Mouse (Mus musculus): ENCODE measurements around the gene Slc9a4. TPM values are rescaled to one million over a fixed set of nuclear protein-coding genes. Genes with fewer than 3 reads are reported as not detected.

Gene Slc9a4
- polyA plus RNA-seq (2014; fragmentation: Nextera tagmentation; extraction: Ambion mirVana) = 0.39 TPM in 1 of 2 replicates, not detected in the other

DNA sequence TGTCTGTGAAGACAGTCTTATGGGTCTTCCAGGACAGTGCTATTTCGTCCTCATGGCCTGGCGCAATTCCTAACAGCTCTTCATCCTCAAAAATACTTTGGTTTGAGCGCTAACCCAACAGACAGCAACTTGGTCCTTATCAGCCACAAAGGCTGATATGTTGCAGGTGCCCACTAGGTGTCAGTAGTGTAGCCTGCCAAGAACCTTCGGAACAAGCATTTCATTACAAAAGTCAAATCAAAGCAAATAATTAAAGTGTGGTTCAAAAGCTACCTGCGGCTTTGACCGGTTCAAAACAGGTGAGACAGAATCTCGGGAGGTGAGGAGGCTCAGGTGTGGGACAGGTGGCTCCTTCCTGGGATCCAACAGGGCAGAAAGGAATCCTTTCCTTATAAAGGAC is at the start of gene Slc9a4:
Gene Slc9a4 (plus strand): TSS at position 298 of the 400 bp plus-strand sequence.
- Histone ChIP-seq H3K9ac (no peak within 1 kb of the TSS), H3K4me3 (replicated peaks; ENCODE audit: low read length) (no peak within 1 kb of the TSS), H3K36me3 (replicated peaks; ENCODE audit: control insufficient read depth, insufficient read depth) (no peaks in the 10 kb centered on the region), H3K4me2 (replicated peaks) (peak within 1 kb of the TSS; percentile 28), H3K27me3 (ENCODE audit: control insufficient read depth, insufficient read depth, low read length) (0 out of 2 replicates have a peak, but pooled peaks cover 4% of the 10 kb centered on the region), H3K4me1 (replicated peaks; ENCODE audit: control insufficient read depth, insufficient read depth, low read length) (no peaks in the 10 kb centered on the region), H3K27ac (no peak within 1 kb of the TSS), H3K9me3 (ENCODE audit: control insufficient read depth, low read length) (no peaks in the 10 kb centered on the region)
- no peak for ATAC-seq (ENCODE audit: low FRiP score)
- 14% methylated on average over 7 of the region's 7 CpGs for WGBS
- peak; percentile 77 for DNase-seq (ENCODE audit: low spot score)

- no peak overlapping the region for H3K9ac ChIP-seq
- ATAC-seq (ENCODE audit: low FRiP score) (no peak), DNase-seq (ENCODE audit: low spot score) (no peak)
- no peaks in the 10 kb centered on the region for H3K27me3 ChIP-seq (ENCODE audit: control insufficient read depth, insufficient read depth, low read length)
- no peak overlapping the region for H3K4me3 ChIP-seq (replicated peaks; ENCODE audit: low read length)
- no peaks in the 10 kb centered on the region for H3K9me3 ChIP-seq (ENCODE audit: control insufficient read depth, low read length)
- WGBS = 82% methylated on average over 5 of the region's 5 CpGs
- no peak overlapping the region for H3K4me2 ChIP-seq (replicated peaks)
- H3K27ac ChIP-seq = no peak overlapping the region
- H3K36me3 ChIP-seq (replicated peaks; ENCODE audit: control insufficient read depth, insufficient read depth) = no peaks in the 10 kb centered on the region
- H3K4me1 ChIP-seq (replicated peaks; ENCODE audit: control insufficient read depth, insufficient read depth, low read length) = no peaks in the 10 kb centered on the region
Observed at GRCm38 (mm10) chr1:40537577-40537976, 42.3 kb upstream of the Slc9a4 start.

DNA sequence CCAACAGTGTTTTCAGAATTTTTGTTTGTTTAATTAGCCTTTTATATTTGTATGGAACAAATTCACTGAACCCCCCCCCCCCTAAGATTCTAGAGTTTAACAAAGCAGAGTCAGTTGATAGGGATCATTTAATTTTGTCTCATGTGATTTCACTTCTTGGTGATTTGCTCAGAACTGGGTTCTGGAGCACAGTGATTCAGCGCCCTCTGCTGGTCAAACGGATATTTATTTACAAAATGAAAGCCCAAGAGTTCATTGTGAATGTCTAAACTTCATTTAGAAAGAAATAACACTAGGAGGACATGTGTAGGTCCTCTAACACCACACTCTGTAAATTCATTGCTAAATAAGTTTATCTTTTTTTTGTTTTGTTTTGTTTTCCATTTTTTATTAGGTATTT is 35.2 kb upstream of the Slc9a4 start:
- Histone ChIP-seq H3K36me3 (replicated peaks; ENCODE audit: control insufficient read depth, insufficient read depth) (no peaks in the 10 kb centered on the region), H3K9me3 (ENCODE audit: control insufficient read depth, low read length) (no peaks in the 10 kb centered on the region), H3K4me2 (replicated peaks) (no peak overlapping the region), H3K4me1 (replicated peaks; ENCODE audit: control insufficient read depth, insufficient read depth, low read length) (0 out of 2 replicates have a peak, but pooled peaks cover 3% of the 10 kb centered on the region), H3K4me3 (replicated peaks; ENCODE audit: low read length) (no peak overlapping the region), H3K27ac (no peak overlapping the region), H3K27me3 (ENCODE audit: control insufficient read depth, insufficient read depth, low read length) (no peaks in the 10 kb centered on the region), H3K9ac (no peak overlapping the region)
- DNase-seq (ENCODE audit: low spot score) = peak; percentile 90
- WGBS = 0% methylated on average over 2 of the region's 2 CpGs
- ATAC-seq (ENCODE audit: low FRiP score) = no peak

- Histone ChIP-seq H3K4me2 (replicated peaks) (no peak overlapping the region; the same call in 1 of the 2 replicates), H3K36me3 (replicated peaks; ENCODE audit: control insufficient read depth, insufficient read depth) (no peaks in the 10 kb centered on the region), H3K9ac (no peak overlapping the region), H3K27me3 (ENCODE audit: control insufficient read depth, insufficient read depth, low read length) (no peaks in the 10 kb centered on the region), H3K4me3 (replicated peaks; ENCODE audit: low read length) (no peak overlapping the region), H3K4me1 (replicated peaks; ENCODE audit: control insufficient read depth, insufficient read depth, low read length) (0 out of 2 replicates have a peak, but pooled peaks cover 3% of the 10 kb centered on the region), H3K27ac (no peak overlapping the region), H3K9me3 (ENCODE audit: control insufficient read depth, low read length) (no peaks in the 10 kb centered on the region)
- no peak for ATAC-seq (ENCODE audit: low FRiP score)
- 78% methylated on average over 4 of the region's 4 CpGs for WGBS
- no peak for DNase-seq (ENCODE audit: low spot score)
Observed at GRCm38 (mm10) chr1:40546645-40547044, 33.2 kb upstream of the Slc9a4 start.

DNA sequence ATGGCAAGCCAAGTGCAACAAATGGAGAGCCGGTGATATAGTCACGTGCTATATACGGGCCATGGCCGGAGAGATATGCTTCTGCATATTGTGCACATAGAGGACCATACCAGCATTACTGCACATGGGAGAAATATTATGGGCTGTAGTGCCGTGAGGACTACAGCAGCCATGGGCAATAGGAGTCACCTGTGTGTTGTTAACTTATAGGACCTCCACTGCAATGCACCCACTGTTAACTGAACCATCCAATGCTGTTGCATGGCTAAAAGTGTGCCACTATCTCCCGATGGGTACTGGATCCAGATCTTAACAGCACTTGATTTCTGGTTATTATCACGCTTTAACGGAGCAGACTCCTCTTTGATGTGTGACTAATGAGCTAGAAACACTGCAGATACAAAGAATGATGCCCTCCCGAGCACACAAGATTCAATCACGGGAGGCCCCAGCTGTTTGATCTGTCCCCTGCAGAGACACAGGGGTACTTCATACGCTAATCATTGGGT is 32.8 kb upstream of the Slc9a4 start:
- 0 out of 2 replicates have a peak, but pooled peaks cover 3% of the 10 kb centered on the region for H3K4me1 ChIP-seq (replicated peaks; ENCODE audit: control insufficient read depth, insufficient read depth, low read length)
- ATAC-seq (ENCODE audit: low FRiP score) (peak; percentile 69; the same call in 1 of the 2 replicates), DNase-seq (ENCODE audit: low spot score) (no peak)
- peak overlapping the region; percentile 18; the same call in 1 of the 2 replicates for H3K4me2 ChIP-seq (replicated peaks)
- H3K9ac ChIP-seq = no peak overlapping the region
- H3K27ac ChIP-seq = no peak overlapping the region; the same call in 1 of the 2 replicates
- H3K4me3 ChIP-seq (replicated peaks; ENCODE audit: low read length) = no peak overlapping the region
- H3K27me3 ChIP-seq (ENCODE audit: control insufficient read depth, insufficient read depth, low read length) = no peaks in the 10 kb centered on the region
- H3K9me3 ChIP-seq (ENCODE audit: control insufficient read depth, low read length) = no peaks in the 10 kb centered on the region
- 47% methylated on average over 11 of the region's 11 CpGs for WGBS
- H3K36me3 ChIP-seq (replicated peaks; ENCODE audit: control insufficient read depth, insufficient read depth) = no peaks in the 10 kb centered on the region

DNA sequence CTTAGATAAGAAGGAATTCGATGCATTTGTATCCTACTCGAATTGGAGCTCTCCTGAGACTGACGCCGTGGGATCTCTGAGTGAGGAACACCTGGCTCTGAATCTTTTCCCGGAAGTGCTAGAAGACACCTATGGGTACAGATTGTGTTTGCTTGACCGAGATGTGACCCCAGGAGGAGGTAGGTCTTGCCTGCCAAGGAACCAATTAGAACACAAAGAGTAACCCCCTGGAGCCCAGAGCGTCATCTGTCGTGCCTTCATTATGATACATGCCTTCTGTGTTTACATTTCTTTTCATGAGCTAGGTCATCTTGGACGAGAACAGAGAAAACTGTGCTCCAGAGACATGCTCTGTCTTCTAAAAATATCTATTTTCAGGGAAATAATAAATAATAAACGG is 32.1 kb upstream of the Slc9a4 start:
- H3K9me3 ChIP-seq (ENCODE audit: control insufficient read depth, low read length) = no peaks in the 10 kb centered on the region
- H3K36me3 ChIP-seq (replicated peaks; ENCODE audit: control insufficient read depth, insufficient read depth) = no peaks in the 10 kb centered on the region
- ATAC-seq (ENCODE audit: low FRiP score) = no peak; the same call in 1 of the 2 replicates
- H3K4me2 ChIP-seq (replicated peaks) = peak overlapping the region; percentile 18; the same call in 1 of the 2 replicates
- H3K27me3 ChIP-seq (ENCODE audit: control insufficient read depth, insufficient read depth, low read length) = no peaks in the 10 kb centered on the region
- peak; percentile 26 for DNase-seq (ENCODE audit: low spot score)
- no peak overlapping the region for H3K9ac ChIP-seq
- H3K4me1 ChIP-seq (replicated peaks; ENCODE audit: control insufficient read depth, insufficient read depth, low read length) = 0 out of 2 replicates have a peak, but pooled peaks cover 3% of the 10 kb centered on the region
- H3K4me3 ChIP-seq (replicated peaks; ENCODE audit: low read length) = no peak overlapping the region
- WGBS = 41% methylated on average over 10 of the region's 10 CpGs
- no peak overlapping the region for H3K27ac ChIP-seq

DNA sequence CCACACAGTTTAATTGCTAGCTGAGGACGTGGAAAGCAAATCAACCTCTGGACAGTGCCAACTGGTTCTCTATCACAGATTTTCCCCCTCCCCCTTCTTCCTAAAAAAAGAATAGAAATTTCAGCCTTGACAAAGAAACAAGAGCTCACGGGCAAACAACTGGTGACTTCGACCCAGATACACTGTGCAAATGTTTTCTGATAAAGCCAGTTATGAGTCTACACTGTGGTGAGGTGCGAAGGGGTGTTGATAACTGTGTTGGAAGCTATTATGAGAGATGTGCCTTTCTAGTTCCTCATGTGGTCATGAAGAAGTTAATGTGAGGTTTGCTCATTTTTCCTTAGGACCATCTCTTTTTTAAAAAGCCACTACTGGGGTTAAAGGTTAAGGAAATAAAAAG is 10.5 kb upstream of the Slc9a4 start:
- 83% methylated on average over 4 of the region's 4 CpGs for WGBS

DNA sequence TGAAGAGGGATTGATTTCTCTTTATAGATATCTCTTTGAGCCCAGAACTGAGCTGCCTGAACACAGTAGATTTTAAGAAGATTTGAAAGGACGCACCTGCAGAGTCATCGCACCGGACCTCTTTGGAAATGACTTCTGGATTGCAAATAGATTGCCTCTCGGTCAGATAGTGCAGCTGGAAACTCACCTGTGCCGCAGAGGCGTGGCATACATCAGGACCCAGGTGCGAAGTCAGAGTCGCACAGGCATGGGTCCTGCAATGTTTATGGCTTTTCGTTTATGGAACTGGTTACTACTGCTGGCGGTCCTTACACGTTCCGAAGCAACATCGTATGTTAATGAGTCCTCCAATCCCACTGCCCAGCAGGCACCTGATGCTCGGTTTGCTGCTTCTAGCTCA is 388 bp downstream of the Slc9a4 start:
- peak overlapping the region; percentile 28 for H3K4me2 ChIP-seq (replicated peaks)
- H3K4me1 ChIP-seq (replicated peaks; ENCODE audit: control insufficient read depth, insufficient read depth, low read length) = no peaks in the 10 kb centered on the region
- DNase-seq (ENCODE audit: low spot score) = no peak
- no peak overlapping the region for H3K27ac ChIP-seq
- no peaks in the 10 kb centered on the region for H3K36me3 ChIP-seq (replicated peaks; ENCODE audit: control insufficient read depth, insufficient read depth)
- WGBS = 69% methylated on average over 14 of the region's 14 CpGs
- H3K4me3 ChIP-seq (replicated peaks; ENCODE audit: low read length) = no peak overlapping the region
- H3K9ac ChIP-seq = no peak overlapping the region
- no peaks in the 10 kb centered on the region for H3K9me3 ChIP-seq (ENCODE audit: control insufficient read depth, low read length)
- no peak for ATAC-seq (ENCODE audit: low FRiP score)
- H3K27me3 ChIP-seq (ENCODE audit: control insufficient read depth, insufficient read depth, low read length) = 0 out of 2 replicates have a peak, but pooled peaks cover 4% of the 10 kb centered on the region

More for the DNA sequence above, 10.5 kb upstream of the Slc9a4 start:
- no peak for ATAC-seq (ENCODE audit: low FRiP score)
- no peak for DNase-seq (ENCODE audit: low spot score)
- H3K27ac ChIP-seq = no peak overlapping the region
- no peaks in the 10 kb centered on the region for H3K36me3 ChIP-seq (replicated peaks; ENCODE audit: control insufficient read depth, insufficient read depth)
- no peak overlapping the region for H3K4me2 ChIP-seq (replicated peaks)
- H3K4me1 ChIP-seq (replicated peaks; ENCODE audit: control insufficient read depth, insufficient read depth, low read length) = no peaks in the 10 kb centered on the region
- no peak overlapping the region for H3K9ac ChIP-seq
- no peaks in the 10 kb centered on the region for H3K9me3 ChIP-seq (ENCODE audit: control insufficient read depth, low read length)
- no peaks in the 10 kb centered on the region for H3K27me3 ChIP-seq (ENCODE audit: control insufficient read depth, insufficient read depth, low read length)
- H3K4me3 ChIP-seq (replicated peaks; ENCODE audit: low read length) = no peak overlapping the region

- no peak overlapping the region for H3K4me2 ChIP-seq (replicated peaks)
- no peak overlapping the region for H3K27ac ChIP-seq
- H3K36me3 ChIP-seq (replicated peaks; ENCODE audit: control insufficient read depth, insufficient read depth) = no peaks in the 10 kb centered on the region
- no peaks in the 10 kb centered on the region for H3K4me1 ChIP-seq (replicated peaks; ENCODE audit: control insufficient read depth, insufficient read depth, low read length)
- no peak overlapping the region for H3K9ac ChIP-seq
- no peaks in the 10 kb centered on the region for H3K9me3 ChIP-seq (ENCODE audit: control insufficient read depth, low read length)
- no peak overlapping the region for H3K4me3 ChIP-seq (replicated peaks; ENCODE audit: low read length)
- WGBS = 85% methylated on average over 5 of the region's 5 CpGs
- no peaks in the 10 kb centered on the region for H3K27me3 ChIP-seq (ENCODE audit: control insufficient read depth, insufficient read depth, low read length)
- no peak for DNase-seq (ENCODE audit: low spot score)
- no peak for ATAC-seq (ENCODE audit: low FRiP score)
Observed at GRCm38 (mm10) chr1:40586776-40587175, 6.9 kb downstream of the Slc9a4 start.

Data from hindbrain, embryonic 14.5 days (tissue).